Comparison of ENCODE assay signal across 9 mouse cellular contexts in genomic region chr16:90167646-90168045, GRCm38 (mm10). TPM values are rescaled to one million over a fixed set of nuclear protein-coding genes. Genes with fewer than 3 reads are reported as not detected.
DNase-seq lines count a peak whose midpoint lies in the region; ATAC-seq lines count a peak whose summit lies in the region.
"Had no signal": no experiment of that assay in that cellular context is flagged by ENCODE, and none has a peak within 500 bp of the region (broad histone marks: within the 10 kb centered on the region; RNA-seq: fewer than 3 reads in every experiment).

No protein-coding gene starts in this region.

- H3K4me3 ChIP-seq in kidney, embryonic 15.5 days (replicated peaks) = no peak overlapping the region
- H3K4me3 ChIP-seq in stomach, embryonic 14.5 days (ENCODE audit: low read depth, low read length) = no peak overlapping the region
- H3K4me3 ChIP-seq: neural tube, embryonic 13.5 days had no signal

- H3K36me3 ChIP-seq in kidney, embryonic 15.5 days = no peaks in the 10 kb centered on the region
- no peaks in the 10 kb centered on the region for H3K36me3 ChIP-seq in stomach, embryonic 14.5 days (ENCODE audit: control insufficient read depth, insufficient read depth, low read length)
- H3K36me3 ChIP-seq: neural tube, embryonic 13.5 days had no signal

- H3K27me3 ChIP-seq in kidney, embryonic 15.5 days = 0 out of 2 replicates have a peak, but pooled peaks cover 3% of the 10 kb centered on the region
- no peaks in the 10 kb centered on the region for H3K27me3 ChIP-seq in stomach, embryonic 14.5 days (ENCODE audit: control insufficient read depth, insufficient read depth, low read length)
- H3K27me3 ChIP-seq: neural tube, embryonic 13.5 days had no signal

- no peak overlapping the region for H3K9ac ChIP-seq in kidney, embryonic 15.5 days
- no peak overlapping the region for H3K9ac ChIP-seq in stomach, embryonic 14.5 days (replicated peaks; ENCODE audit: low read depth, low read length)
- H3K9ac ChIP-seq: neural tube, embryonic 13.5 days had no signal

- no peak overlapping the region for H3K4me2 ChIP-seq in kidney, embryonic 15.5 days
- no peak overlapping the region for H3K4me2 ChIP-seq in stomach, embryonic 14.5 days (replicated peaks; ENCODE audit: low read depth, low read length)
- H3K4me2 ChIP-seq: neural tube, embryonic 13.5 days had no signal

- H3K9me3 ChIP-seq in kidney, embryonic 15.5 days (replicated peaks) = no peaks in the 10 kb centered on the region
- no peaks in the 10 kb centered on the region for H3K9me3 ChIP-seq in stomach, embryonic 14.5 days (ENCODE audit: control insufficient read depth, low read depth, low read length)
- H3K9me3 ChIP-seq: neural tube, embryonic 13.5 days had no signal

- no peak overlapping the region for H3K27ac ChIP-seq in kidney, embryonic 15.5 days
- no peak overlapping the region for H3K27ac ChIP-seq in stomach, embryonic 14.5 days (ENCODE audit: low read length)
- H3K27ac ChIP-seq: neural tube, embryonic 13.5 days had no signal

- 0 out of 2 replicates have a peak, but pooled peaks cover 3% of the 10 kb centered on the region for H3K4me1 ChIP-seq in kidney, embryonic 15.5 days
- H3K4me1 ChIP-seq in stomach, embryonic 14.5 days (ENCODE audit: control insufficient read depth, insufficient read depth, low read length) = no peaks in the 10 kb centered on the region
- H3K4me1 ChIP-seq: neural tube, embryonic 13.5 days had no signal

- DNase-seq in kidney, adult 18-20 months = peak; percentile 79
- peak; percentile 75 for DNase-seq in adrenal gland, postnatal 25 days
- DNase-seq in embryo, embryonic 9.5 days (ENCODE audit: extremely low spot score) = peak; percentile 82
- DNase-seq in heart, adult 8-10 months (ENCODE audit: low spot score) = peak; percentile 76
- DNase-seq in layer of hippocampus, postnatal 10 days (ENCODE audit: low spot score in 2 of 2) = peak; percentile 88 to 89
- peak; percentile 89 for DNase-seq in mesoderm, embryonic 11.5 days (ENCODE audit: low read depth, low spot score)

- 36% methylated on average over 10 of the region's 10 CpGs for WGBS in kidney, embryonic 15.5 days
- WGBS in stomach, embryonic 14.5 days = 33% methylated on average over 10 of the region's 10 CpGs

- ATAC-seq in kidney, embryonic 15.5 days (replicated peaks; ENCODE audit: low FRiP score) = no peak
- ATAC-seq in stomach, embryonic 14.5 days (ENCODE audit: insufficient number of reproducible peaks, insufficient read depth, low FRiP score, low read depth) = 0 out of 2 replicates have a peak, but pooled peaks have one; percentile 34

RNA-seq across cellular contexts. Expression of gene Tiam1, which starts 24.1 kb away (rescaled TPM):
- 18.6 and 19.0 TPM in 2 replicates for polyA plus RNA-seq in kidney, embryonic 15.5 days (2015; fragmentation: Nextera tagmentation; extraction: Ambion mirVana)
- total RNA-seq in adrenal gland, postnatal 25 days (2021) = 80.4 and 89.0 TPM in 2 replicates
- 1 to 10 TPM; 4.7 to 7.3 (median 6.7) TPM for total RNA-seq in heart, adult 8-10 months (2022)
- total RNA-seq in layer of hippocampus, postnatal 10 days (2021) = 10 to 100 TPM; 68.4 to 75.3 TPM
- polyA plus RNA-seq in stomach, embryonic 14.5 days (2014; fragmentation: Nextera tagmentation; extraction: Ambion mirVana) = 34.6 and 38.4 TPM in 2 replicates

RNA-seq across cellular contexts. Expression of gene Sod1, which starts 52.9 kb away (rescaled TPM):
- 1,196 and 1,217 TPM in 2 replicates for polyA plus RNA-seq in kidney, embryonic 15.5 days (2015; fragmentation: Nextera tagmentation; extraction: Ambion mirVana)
- 1,418 and 1,524 TPM in 2 replicates for total RNA-seq in adrenal gland, postnatal 25 days (2021)
- total RNA-seq in heart, adult 8-10 months (2022) = 100 to 1,000 TPM; 552 to 637 (median 573) TPM
- total RNA-seq in layer of hippocampus, postnatal 10 days (2021) = 100 to 1,000 TPM; 373 to 393 TPM
- 1,172 and 1,235 TPM in 2 replicates for polyA plus RNA-seq in stomach, embryonic 14.5 days (2014; fragmentation: Nextera tagmentation; extraction: Ambion mirVana)
